Mouse (Mus musculus): ENCODE measurements around the gene Mtap. TPM values are rescaled to one million over a fixed set of nuclear protein-coding genes. Genes with fewer than 3 reads are reported as not detected.

Gene Mtap
- total and polyA plus RNA-seq, 3 experiments = 36.7 to 52.0 (median 45.4) TPM

- Histone ChIP-seq H3K9ac (ENCODE audit: control insufficient read depth, low read depth, low read length, poor library complexity, severe bottlenecking) (no peak overlapping the region), H3K9me3 (replicated peaks; ENCODE audit: insufficient read depth, low read length) (no peaks in the 10 kb centered on the region), H3K27me3 (ENCODE audit: control insufficient read depth in 1 of 2, insufficient read depth in 2 of 2, low read length in 2 of 2) (no peaks in the 10 kb centered on the region), H3K36me3 (ENCODE audit: control insufficient read depth in 1 of 2, insufficient read depth in 2 of 2, low read length in 2 of 2) (peaks cover 0 to 2% of the 10 kb centered on the region in 2 experiments; a peak in 2 of 4 replicates), H3K79me2 (ENCODE audit: control insufficient read depth, insufficient read depth, low read length, poor library complexity) (no peaks in the 10 kb centered on the region), H3K4me1 (ENCODE audit: control insufficient read depth in 1 of 2, insufficient read depth in 2 of 2, low read length in 2 of 2) (no peaks in the 10 kb centered on the region), H3K27ac (ENCODE audit: control insufficient read depth, low read depth, low read length) (no peak overlapping the region), H3K4me3 (ENCODE audit: control insufficient read depth in 1 of 2, insufficient read depth in 1 of 2, low read depth in 2 of 2, low read length in 2 of 2) (no peak overlapping the region)
- TF ChIP-seq GABPA (IDR thresholded peaks at IDR 0.05; ENCODE audit: low read depth, low read length) (no peak), SIN3A (IDR thresholded peaks at IDR 0.05; ENCODE audit: low read length) (no peak), NELFE (IDR thresholded peaks at IDR 0.05; ENCODE audit: low read depth, low read length) (no peak), ZMIZ1 (IDR thresholded peaks at IDR 0.05; ENCODE audit: low read depth, low read length) (no peak), JUND (IDR thresholded peaks at IDR 0.05; ENCODE audit: low read depth, low read length) (no peak), EP300 (IDR thresholded peaks at IDR 0.05; ENCODE audit: low read depth in 1 of 2, low read length in 2 of 2) (no peak), CHD2 (IDR thresholded peaks at IDR 0.05; ENCODE audit: low read length) (no peak), KAT2A (conservative IDR thresholded peaks at IDR 0.05; ENCODE audit: low read depth, low read length) (no peak), MXI1 (IDR thresholded peaks at IDR 0.05; ENCODE audit: low read depth, low read length) (no peak)
- DNase-seq (ENCODE audit: low read depth, low spot score) = no peak
Measured at GRCm38 (mm10) chr4:89180121-89180520, 43.2 kb downstream of the Mtap start.

- Histone ChIP-seq H3K4me1 (ENCODE audit: control insufficient read depth in 1 of 2, insufficient read depth in 2 of 2, low read length in 2 of 2) (no peaks in the 10 kb centered on the region), H3K36me3 (ENCODE audit: control insufficient read depth in 1 of 2, insufficient read depth in 2 of 2, low read length in 2 of 2) (peaks cover 0 to 2% of the 10 kb centered on the region in 2 experiments; a peak in 2 of 4 replicates), H3K79me2 (ENCODE audit: control insufficient read depth, insufficient read depth, low read length, poor library complexity) (no peaks in the 10 kb centered on the region), H3K9me3 (replicated peaks; ENCODE audit: insufficient read depth, low read length) (no peaks in the 10 kb centered on the region), H3K27ac (ENCODE audit: control insufficient read depth, low read depth, low read length) (no peak overlapping the region), H3K4me3 (ENCODE audit: control insufficient read depth in 1 of 2, insufficient read depth in 1 of 2, low read depth in 2 of 2, low read length in 2 of 2) (no peak overlapping the region), H3K27me3 (ENCODE audit: control insufficient read depth in 1 of 2, insufficient read depth in 2 of 2, low read length in 2 of 2) (no peaks in the 10 kb centered on the region), H3K9ac (ENCODE audit: control insufficient read depth, low read depth, low read length, poor library complexity, severe bottlenecking) (no peak overlapping the region)
- DNase-seq (ENCODE audit: low read depth, low spot score) = no peak
- TF ChIP-seq MYB (IDR thresholded peaks at IDR 0.05; ENCODE audit: low read depth, low read length) (no peak), NRF1 (IDR thresholded peaks at IDR 0.05; ENCODE audit: insufficient read depth, low read depth, low read length, poor library complexity, severe bottlenecking) (no peak), ZC3H11A (IDR thresholded peaks at IDR 0.05; ENCODE audit: low read depth, low read length) (no peak), TBP (IDR thresholded peaks at IDR 0.05; ENCODE audit: low read depth, low read length) (no peak), EP300 (IDR thresholded peaks at IDR 0.05; ENCODE audit: low read depth in 1 of 2, low read length in 2 of 2) (no peak), UBTF (IDR thresholded peaks at IDR 0.05; ENCODE audit: borderline replicate concordance, insufficient read depth, low read depth, low read length) (no peak), ZKSCAN1 (IDR thresholded peaks at IDR 0.05; ENCODE audit: low read depth, low read length) (no peak), ZNF384 (IDR thresholded peaks at IDR 0.05; ENCODE audit: low read depth, low read length) (no peak), TCF12 (IDR thresholded peaks at IDR 0.05; ENCODE audit: low read depth, low read length) (no peak), RAD21 (IDR thresholded peaks at IDR 0.05; ENCODE audit: low read depth, low read length) (no peak), POLR2AphosphoS5 (IDR thresholded peaks at IDR 0.05; ENCODE audit: borderline replicate concordance, low read depth, low read length) (no peak), TAL1 (IDR thresholded peaks at IDR 0.05; ENCODE audit: low read length) (no peak), ELF1 (IDR thresholded peaks at IDR 0.05; ENCODE audit: low read depth, low read length) (no peak), GATA1 (IDR thresholded peaks at IDR 0.05; ENCODE audit: low read depth, low read length) (no peak), NELFE (IDR thresholded peaks at IDR 0.05; ENCODE audit: low read depth, low read length) (no peak), CHD1 (IDR thresholded peaks at IDR 0.05; ENCODE audit: low read depth, low read length) (no peak)
Measured at GRCm38 (mm10) chr4:89181656-89182055, 44.7 kb downstream of the Mtap start.

Measured in MEL (cell line).